Mouse (Mus musculus): Measurements from ENCODE around the gene Eepd1. TPM values are rescaled to one million over a fixed set of nuclear protein-coding genes. Genes with fewer than 3 reads are reported as not detected.
A peak's percentile ranks its signal among the peaks of the same experiment; 100 is the strongest.

Gene Eepd1
- total and polyA plus RNA-seq, 2 experiments from 2014 or later = 13.5 to 16.2 TPM

GRCm38 (mm10) chr9:25591390-25592354, 110.3 kb downstream of the Eepd1 start:
- Histone ChIP-seq H3K9me3 (ENCODE audit: low read length) (no peaks in the 10 kb centered on the region), H3K27me3 (ENCODE audit: insufficient read depth, low read length) (no peaks in the 10 kb centered on the region), H3K4me1 (ENCODE audit: insufficient read depth, low read length) (no peaks in the 10 kb centered on the region), H3K4me2 (ENCODE audit: low read depth, low read length, poor library complexity, severe bottlenecking) (peak overlapping the region; percentile 34), H3K9ac (replicated peaks; ENCODE audit: low read length, poor library complexity, severe bottlenecking) (no peak overlapping the region), H3K27ac (ENCODE audit: low read depth, low read length) (no peak overlapping the region), H3K36me3 (ENCODE audit: insufficient read depth, low read length) (no peaks in the 10 kb centered on the region), H3K4me3 (ENCODE audit: low read depth, low read length) (no peak overlapping the region)
- peak; percentile 88 for TF ChIP-seq CTCF (IDR thresholded peaks at IDR 0.05)
- peak; percentile 80 for DNase-seq (ENCODE audit: low spot score)
- 35% methylated on average over 15 of the region's 15 CpGs for WGBS
- peak; percentile 74 for ATAC-seq (ENCODE audit: low FRiP score)

- Histone ChIP-seq H3K4me3 (ENCODE audit: low read depth, low read length) (no peak overlapping the region), H3K4me2 (ENCODE audit: low read depth, low read length, poor library complexity, severe bottlenecking) (no peak overlapping the region), H3K36me3 (ENCODE audit: insufficient read depth, low read length) (no peaks in the 10 kb centered on the region), H3K27ac (ENCODE audit: low read depth, low read length) (no peak overlapping the region), H3K4me1 (ENCODE audit: insufficient read depth, low read length) (no peaks in the 10 kb centered on the region), H3K27me3 (ENCODE audit: insufficient read depth, low read length) (no peaks in the 10 kb centered on the region), H3K9ac (replicated peaks; ENCODE audit: low read length, poor library complexity, severe bottlenecking) (no peak overlapping the region), H3K9me3 (ENCODE audit: low read length) (no peaks in the 10 kb centered on the region)
- DNase-seq (ENCODE audit: low spot score) (no peak), ATAC-seq (ENCODE audit: low FRiP score) (no peak)
- 67% methylated on average over 4 of the region's 4 CpGs for WGBS
- TF ChIP-seq CTCF (IDR thresholded peaks at IDR 0.05) = no peak
These were observed 111.1 kb downstream of the Eepd1 start for GRCm38 (mm10) chr9:25592355-25592955.

GRCm38 (mm10) chr9:25624744-25625143, 143.4 kb downstream of the Eepd1 start:
- Histone ChIP-seq H3K27me3 (ENCODE audit: insufficient read depth, low read length) (no peaks in the 10 kb centered on the region), H3K9me3 (ENCODE audit: low read length) (no peaks in the 10 kb centered on the region), H3K4me1 (ENCODE audit: insufficient read depth, low read length) (no peaks in the 10 kb centered on the region), H3K9ac (replicated peaks; ENCODE audit: low read length, poor library complexity, severe bottlenecking) (no peak overlapping the region), H3K36me3 (ENCODE audit: insufficient read depth, low read length) (no peaks in the 10 kb centered on the region), H3K27ac (ENCODE audit: low read depth, low read length) (no peak overlapping the region), H3K4me3 (ENCODE audit: low read depth, low read length) (no peak overlapping the region), H3K4me2 (ENCODE audit: low read depth, low read length, poor library complexity, severe bottlenecking) (no peak overlapping the region)
- no peak for TF ChIP-seq CTCF (IDR thresholded peaks at IDR 0.05)
- DNase-seq (ENCODE audit: low spot score) (no peak), ATAC-seq (ENCODE audit: low FRiP score) (no peak)
- WGBS = 78% methylated on average over 2 of the region's 2 CpGs

- Histone ChIP-seq H3K4me1 (ENCODE audit: insufficient read depth, low read length) (no peaks in the 10 kb centered on the region), H3K9ac (replicated peaks; ENCODE audit: low read length, poor library complexity, severe bottlenecking) (no peak overlapping the region), H3K9me3 (ENCODE audit: low read length) (no peaks in the 10 kb centered on the region), H3K4me3 (ENCODE audit: low read depth, low read length) (no peak overlapping the region), H3K27ac (ENCODE audit: low read depth, low read length) (no peak overlapping the region), H3K36me3 (ENCODE audit: insufficient read depth, low read length) (no peaks in the 10 kb centered on the region), H3K4me2 (ENCODE audit: low read depth, low read length, poor library complexity, severe bottlenecking) (no peak overlapping the region), H3K27me3 (ENCODE audit: insufficient read depth, low read length) (no peaks in the 10 kb centered on the region)
- no peak for TF ChIP-seq CTCF (IDR thresholded peaks at IDR 0.05)
- no peak for DNase-seq (ENCODE audit: low spot score)
- WGBS = 58% methylated on average over 5 of the region's 5 CpGs
- no peak for ATAC-seq (ENCODE audit: low FRiP score)
These were observed 148.3 kb downstream of the Eepd1 start for GRCm38 (mm10) chr9:25629531-25630099.

Other genes starting within 250 kb of the Eepd1 start
- 137 and 168 TPM in 2 replicates for gene Sept7, start 229.1 kb upstream of the Eepd1 start, total RNA-seq (2014; rRNA removed)
- 249 TPM in 2 replicates for gene Sept7, start 229.1 kb upstream of the Eepd1 start, polyA plus RNA-seq (2015; fragmentation: Nextera tagmentation; extraction: Ambion mirVana)